Mouse (Mus musculus) liver, embryonic 16.5 days (tissue): ENCODE measurements around the gene Dlgap1. TPM values are rescaled to one million over a fixed set of nuclear protein-coding genes. Genes with fewer than 3 reads are reported as not detected.

Source experiments
- ATAC-seq: fragments of 200-750 bp; cut with Nextera tagmentation; 2 replicates; pipeline ENCODE4 v1.8.0; 2017; ENCODE audit warnings: low read depth, mild to moderate bottlenecking, moderate number of reproducible peaks, moderate library complexity
- H3K27ac ChIP-seq: fragments of 300-500 bp; sonication (generic); 2 replicates; pipeline ENCODE4 v1.5.1; 2014; ENCODE audit warnings: mild to moderate bottlenecking, low read length
- H3K27me3 ChIP-seq: fragments of 300-500 bp; sonication (generic); 2 replicates; pipeline ENCODE4 v1.6.1; 2014; ENCODE audit warnings: low read depth, low read length, mixed read lengths; ENCODE audit not compliant: control insufficient read depth, insufficient read depth
- H3K36me3 ChIP-seq: fragments of 300-500 bp; sonication (generic); 2 replicates; pipeline ENCODE4 v1.6.1; 2014; ENCODE audit warnings: mild to moderate bottlenecking; ENCODE audit not compliant: control insufficient read depth, insufficient read depth
- H3K4me1 ChIP-seq: fragments of 300-500 bp; sonication (generic); 2 replicates; pipeline ENCODE4 v1.6.1; 2014; ENCODE audit warnings: low read depth, low read length, mixed read lengths; ENCODE audit not compliant: control insufficient read depth
- H3K4me2 ChIP-seq: fragments of 300-500 bp; sonication (generic); 2 replicates; pipeline ENCODE4 v1.6.1; 2014; ENCODE audit warnings: low read depth, low read length, mixed read lengths
- H3K4me3 ChIP-seq: fragments of 300-500 bp; sonication (generic); 2 replicates; pipeline ENCODE4 v1.5.1; 2014; ENCODE audit warnings: low read depth, mild to moderate bottlenecking, low read length
- H3K9ac ChIP-seq: fragments of 300-500 bp; sonication (generic); 2 replicates; pipeline ENCODE4 v1.6.1; 2014; ENCODE audit warnings: low read depth, low read length
- H3K9me3 ChIP-seq: fragments of 300-500 bp; sonication (generic); replicated peaks from 2 replicates; pipeline ENCODE4 v1.6.1; 2016; ENCODE audit warnings: low read length; ENCODE audit not compliant: control insufficient read depth
- WGBS: fragments of 180-500 bp; shearing (Covaris S2); extraction: QIAGEN DNeasy Blood & Tissue Kit; methylation state at CpG from one replicate; pipeline ENCODE4 v1.1.7; 2014; ENCODE audit not compliant: insufficient replicate concordance; 5-methylcytosine and 5-hydroxymethylcytosine counted together
- polyA plus RNA-seq: library from polyadenylated mRNA; unstranded; fragments of >200 nt; fragmentation: Nextera tagmentation; extraction: Ambion mirVana; gene quantifications from 2 replicates; pipeline ENCODE4 v1.2.1, GENCODE M21; 2015

Gene Dlgap1
- polyA plus RNA-seq, 1 experiment from 2014 or later, result 0.09 TPM

GRCm38 (mm10) chr17:70754041-70754440 is 785.2 kb downstream of the Dlgap1 start:
- H3K4me2 ChIP-seq, result no peak overlapping the region
- WGBS, result 72% methylated on average over 9 of the region's 9 CpGs

GRCm38 (mm10) chr17:70754638-70755037 is 785.8 kb downstream of the Dlgap1 start:
- H3K9ac ChIP-seq, result no peak overlapping the region
- H3K4me3 ChIP-seq, result no peak overlapping the region
- H3K4me2 ChIP-seq, result no peak overlapping the region
- no peak for ATAC-seq
- H3K36me3 ChIP-seq, result no peaks in the 10 kb centered on the region
- H3K9me3 ChIP-seq, result no peaks in the 10 kb centered on the region
- H3K27ac ChIP-seq, result no peak overlapping the region
- H3K4me1 ChIP-seq, result peaks cover 8% of the 10 kb centered on the region
- WGBS, result 41% methylated on average over 7 of the region's 7 CpGs
- peaks cover 13% of the 10 kb centered on the region for H3K27me3 ChIP-seq

More at GRCm38 (mm10) chr17:70754041-70754440, 785.2 kb downstream of the Dlgap1 start:
- Histone ChIP-seq H3K27me3 (peaks cover 13% of the 10 kb centered on the region), H3K9ac (no peak overlapping the region), H3K36me3 (no peaks in the 10 kb centered on the region), H3K4me1 (peaks cover 8% of the 10 kb centered on the region), H3K9me3 (no peaks in the 10 kb centered on the region), H3K27ac (no peak overlapping the region), H3K4me3 (no peak overlapping the region)
- no peak for ATAC-seq

- Histone ChIP-seq H3K36me3 (no peaks in the 10 kb centered on the region), H3K27ac (no peak overlapping the region), H3K9me3 (no peaks in the 10 kb centered on the region), H3K27me3 (peaks cover 11% of the 10 kb centered on the region), H3K9ac (0 out of 2 replicates have a peak overlapping the region, but pooled peaks have one; percentile 17), H3K4me2 (peak overlapping the region; percentile 58), H3K4me3 (peak overlapping the region; percentile 41), H3K4me1 (peaks cover 8% of the 10 kb centered on the region)
- ATAC-seq, result 0 out of 2 replicates have a peak, but pooled peaks have one; percentile 19
- 1% methylated on average over 22 of the region's 22 CpGs for WGBS
Observed at GRCm38 (mm10) chr17:70755039-70755668, 786.3 kb downstream of the Dlgap1 start.

- WGBS, result under 1% methylated on average over 14 of the region's 14 CpGs
- H3K9ac ChIP-seq, result 0 out of 2 replicates have a peak overlapping the region, but pooled peaks have one; percentile 3
- H3K36me3 ChIP-seq, result no peaks in the 10 kb centered on the region
- no peak for ATAC-seq
- H3K4me3 ChIP-seq, result peak overlapping the region; percentile 41
- H3K4me2 ChIP-seq, result peak overlapping the region; percentile 58
- H3K27ac ChIP-seq, result no peak overlapping the region
- peaks cover 8% of the 10 kb centered on the region for H3K4me1 ChIP-seq
- H3K9me3 ChIP-seq, result no peaks in the 10 kb centered on the region
- peaks cover 5% of the 10 kb centered on the region; the same call in 1 of the 2 replicates for H3K27me3 ChIP-seq
Observed at GRCm38 (mm10) chr17:70755669-70756263, 786.9 kb downstream of the Dlgap1 start.

- no peak for ATAC-seq
- Histone ChIP-seq H3K36me3 (no peaks in the 10 kb centered on the region), H3K4me1 (no peaks in the 10 kb centered on the region), H3K27me3 (no peaks in the 10 kb centered on the region), H3K27ac (no peak overlapping the region), H3K4me2 (no peak overlapping the region), H3K4me3 (no peak overlapping the region), H3K9me3 (no peaks in the 10 kb centered on the region), H3K9ac (no peak overlapping the region)
- 74% methylated on average over 7 of the region's 7 CpGs for WGBS
Observed at GRCm38 (mm10) chr17:70762001-70762400, 793.1 kb downstream of the Dlgap1 start.

- Histone ChIP-seq H3K4me1 (no peaks in the 10 kb centered on the region), H3K27ac (no peak overlapping the region)
- 66% methylated on average over 10 of the region's 10 CpGs for WGBS
Observed at GRCm38 (mm10) chr17:70762634-70763033, 793.8 kb downstream of the Dlgap1 start.

GRCm38 (mm10) chr17:70765337-70765736 is 796.5 kb downstream of the Dlgap1 start:
- 80% methylated on average over 9 of the region's 9 CpGs for WGBS
- H3K4me1 ChIP-seq, result no peaks in the 10 kb centered on the region
- H3K9ac ChIP-seq, result no peak overlapping the region
- no peaks in the 10 kb centered on the region for H3K27me3 ChIP-seq
- no peak overlapping the region for H3K27ac ChIP-seq
- no peak overlapping the region for H3K4me2 ChIP-seq
- H3K9me3 ChIP-seq, result no peaks in the 10 kb centered on the region
- ATAC-seq, result no peak
- no peaks in the 10 kb centered on the region for H3K36me3 ChIP-seq
- no peak overlapping the region for H3K4me3 ChIP-seq

More at GRCm38 (mm10) chr17:70762634-70763033, 793.8 kb downstream of the Dlgap1 start:
- Histone ChIP-seq H3K36me3 (no peaks in the 10 kb centered on the region), H3K9ac (no peak overlapping the region), H3K4me3 (no peak overlapping the region), H3K27me3 (no peaks in the 10 kb centered on the region), H3K9me3 (no peaks in the 10 kb centered on the region), H3K4me2 (no peak overlapping the region)
- no peak for ATAC-seq

GRCm38 (mm10) chr17:70765976-70766375 is 797.1 kb downstream of the Dlgap1 start:
- Histone ChIP-seq H3K36me3 (no peaks in the 10 kb centered on the region), H3K27ac (no peak overlapping the region), H3K4me2 (no peak overlapping the region), H3K27me3 (no peaks in the 10 kb centered on the region), H3K4me3 (no peak overlapping the region), H3K9ac (no peak overlapping the region), H3K9me3 (no peaks in the 10 kb centered on the region), H3K4me1 (no peaks in the 10 kb centered on the region)
- no peak for ATAC-seq
- WGBS, result 62% methylated on average over 18 of the region's 18 CpGs
